Mouse (Mus musculus) left cerebral cortex, postnatal 14 days (tissue): ENCODE measurements around the gene Nudt14. TPM values are rescaled to one million over a fixed set of nuclear protein-coding genes. Genes with fewer than 3 reads are reported as not detected.

Experiments used
- DNase-seq, 2 experiments: peaks; one replicate each; pipeline ENCODE4 v3.0.0; 2021 to 2022; ENCODE audit warnings: low spot score in 2 of 2, mixed read lengths in 1 of 2
- intact Hi-C: fragments of 180-260 bp; cut with DNase I; formaldehyde crosslinking; loops from one replicate; pipeline ENCODE4 v1.15.1; 2025
- total RNA-seq, 2 experiments: library from RNA; stranded (reverse); gene quantifications; 2 replicates each; pipeline ENCODE4 v1.2.3; 2021

The Nudt14 gene
- total RNA-seq, 2 experiments from 2014 or later: 9.5 to 11.0 TPM

GRCm38 (mm10) chr12:112917486-112917885 lies 24.4 kb downstream of the Nudt14 start:
- intact Hi-C loops: no loop called here

GRCm38 (mm10) chr12:112916698-112917400 lies 25.1 kb downstream of the Nudt14 start:
- no peak for DNase-seq
- intact Hi-C loops: no loop called here

More at GRCm38 (mm10) chr12:112917486-112917885, 24.4 kb downstream of the Nudt14 start:
- no peak for DNase-seq

- DNase-seq: no peak
- intact Hi-C loops: no loop called here
Observed at GRCm38 (mm10) chr12:112915587-112915986, 26.3 kb downstream of the Nudt14 start.

DNA sequence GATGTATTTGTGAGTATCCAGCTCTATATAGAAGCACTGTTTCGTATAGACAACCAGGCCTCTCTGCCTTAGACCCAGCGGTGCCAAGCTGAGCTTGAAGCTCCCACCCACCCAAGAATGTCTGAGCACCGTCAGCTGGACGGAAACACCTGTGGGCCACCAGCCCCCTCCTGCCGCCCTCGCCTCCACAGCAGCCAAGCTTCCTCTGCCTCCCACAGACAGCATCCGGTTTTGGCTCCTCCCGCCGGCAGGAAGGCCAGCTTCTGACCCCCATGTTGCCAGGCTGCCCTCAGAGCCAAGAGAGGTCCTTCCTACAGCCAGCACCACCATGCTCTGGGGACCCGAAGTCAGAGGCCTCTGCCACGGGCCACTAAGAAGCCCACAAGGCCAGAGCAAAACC lies 27.4 kb downstream of the Nudt14 start:
- intact Hi-C loops: no loop called here
- no peak for DNase-seq

DNA sequence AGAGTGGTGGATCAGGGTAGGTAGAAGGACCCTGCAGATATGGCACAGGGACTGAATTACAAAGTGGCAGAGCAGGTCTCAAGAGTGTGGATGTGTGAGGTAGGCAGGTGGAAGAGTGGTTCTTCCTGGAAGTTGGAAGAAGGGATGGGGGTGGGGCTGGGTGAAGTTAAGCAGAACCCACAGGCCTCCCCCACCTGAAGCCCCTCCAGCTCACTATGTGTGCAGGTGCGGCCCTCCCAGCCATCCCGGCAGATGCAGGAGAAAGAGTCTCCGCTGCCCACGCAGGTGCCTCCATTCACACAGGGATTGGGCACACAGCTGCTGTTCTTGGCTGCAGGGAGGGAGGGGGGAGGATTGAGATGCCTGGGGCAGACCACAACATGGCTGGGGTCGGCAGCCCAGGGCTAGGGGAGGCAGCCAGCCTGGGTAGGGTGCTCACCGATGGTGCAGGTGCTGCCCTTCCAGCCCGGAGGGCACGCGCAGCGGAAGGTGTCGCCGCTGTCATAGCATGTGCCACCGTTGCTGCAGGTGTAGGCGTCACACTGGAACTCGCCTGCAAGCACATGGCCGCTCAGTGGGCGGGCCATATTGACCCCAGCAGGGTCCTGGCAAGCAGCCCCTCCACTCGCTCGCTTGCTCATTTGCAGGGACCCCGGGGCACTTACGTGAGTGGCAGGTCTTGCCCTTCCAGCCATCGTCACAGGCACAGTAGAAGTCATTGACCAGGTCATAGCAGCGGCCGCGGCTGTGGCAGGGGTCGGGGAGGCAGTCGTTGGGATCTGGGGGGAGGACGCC lies 28.8 kb downstream of the Nudt14 start:
- intact Hi-C loops: no loop called here
- DNase-seq: no peak

DNA sequence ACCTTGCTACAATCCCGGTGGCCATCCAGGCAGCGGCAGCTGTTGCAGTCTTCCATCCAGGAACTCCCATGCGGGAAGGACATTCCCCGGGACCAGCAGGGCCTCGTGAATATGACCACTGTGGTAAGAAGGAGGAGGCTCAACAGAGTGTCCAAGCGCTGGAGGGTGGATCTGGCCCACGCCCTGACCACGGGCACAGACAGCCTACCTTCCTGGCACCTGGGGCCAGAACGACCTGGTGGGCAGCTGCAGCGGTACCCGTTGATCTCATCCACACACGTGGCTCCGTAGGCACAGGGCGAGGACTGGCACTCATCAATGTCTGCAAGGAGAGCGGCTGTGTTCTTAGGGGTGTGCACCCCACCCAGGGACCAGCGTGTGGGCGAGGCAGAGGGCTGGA lies 30.2 kb downstream of the Nudt14 start:
- intact Hi-C loops: no loop called here

DNA sequence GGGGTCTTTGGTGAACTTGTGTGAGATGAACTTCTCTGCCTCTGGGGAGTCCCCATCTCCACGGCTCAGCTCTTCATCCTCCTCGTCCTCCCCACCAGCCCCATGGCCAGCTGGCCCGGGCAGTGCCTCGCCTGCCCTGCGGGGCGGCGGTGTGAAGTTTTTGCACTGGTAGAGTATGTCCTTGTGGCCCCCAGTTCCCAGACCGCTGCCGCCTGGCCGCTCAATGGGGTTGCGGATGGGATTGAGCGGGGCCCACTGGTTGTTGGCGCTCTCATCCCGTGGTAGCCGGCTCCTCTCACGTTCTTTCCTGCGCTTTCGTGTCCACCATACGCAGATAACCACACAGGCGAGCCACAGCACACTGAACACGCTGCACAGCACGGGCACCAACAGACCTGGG lies 32.9 kb downstream of the Nudt14 start:
- intact Hi-C loops: no loop called here
- no peak for DNase-seq

More for the DNA sequence above, 30.2 kb downstream of the Nudt14 start:
- DNase-seq: no peak

DNA sequence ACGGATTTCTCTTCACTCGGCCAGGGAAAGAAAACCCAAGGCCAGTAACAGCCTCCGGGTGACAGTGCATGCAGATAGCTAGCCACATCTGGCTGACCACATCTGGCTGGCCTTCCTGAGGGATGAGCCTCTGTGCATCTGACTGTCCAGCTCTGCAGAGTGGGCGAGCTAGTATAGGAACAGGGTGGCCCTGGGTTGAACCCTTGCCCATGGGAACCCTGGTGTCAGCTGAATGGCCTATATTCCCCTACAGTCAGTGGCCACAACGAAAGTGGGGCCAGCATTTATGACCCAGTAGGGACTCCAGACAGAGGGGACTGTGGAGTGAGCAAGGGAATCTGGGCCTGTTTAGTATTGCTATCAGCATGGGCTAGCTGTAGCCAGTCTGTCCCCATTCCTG lies 36.9 kb downstream of the Nudt14 start:
- DNase-seq: no peak
- intact Hi-C loops: no loop called here

GRCm38 (mm10) chr12:112903941-112904340 lies 38.0 kb downstream of the Nudt14 start:
- intact Hi-C loops: no loop called here
- no peak for DNase-seq

DNA sequence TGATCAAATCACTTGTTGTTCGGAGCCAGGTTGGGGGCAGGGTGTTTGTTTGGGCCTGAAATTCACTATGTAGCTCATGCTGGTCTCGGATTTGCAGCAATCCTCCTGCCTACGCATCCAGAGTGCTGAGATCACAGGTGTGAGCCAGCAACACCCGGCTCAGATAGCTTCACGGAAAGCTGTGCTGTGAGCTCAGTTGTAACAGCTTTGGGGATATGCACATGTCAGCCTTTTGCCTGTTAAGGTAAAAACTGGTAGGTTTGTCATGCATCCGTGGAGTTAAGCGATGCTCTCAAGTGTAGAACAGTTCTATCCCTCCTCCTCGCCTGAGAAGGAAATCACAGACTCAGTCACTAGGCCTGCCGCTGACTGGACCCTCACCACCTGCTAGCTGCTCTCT lies 41.3 kb downstream of the Nudt14 start:
- intact Hi-C loops: no loop called here
- peak; percentile 61 to 88 for DNase-seq

- intact Hi-C loops: no loop called here
- DNase-seq: no peak
Observed at GRCm38 (mm10) chr12:112898960-112899359, 43.0 kb downstream of the Nudt14 start.

DNA sequence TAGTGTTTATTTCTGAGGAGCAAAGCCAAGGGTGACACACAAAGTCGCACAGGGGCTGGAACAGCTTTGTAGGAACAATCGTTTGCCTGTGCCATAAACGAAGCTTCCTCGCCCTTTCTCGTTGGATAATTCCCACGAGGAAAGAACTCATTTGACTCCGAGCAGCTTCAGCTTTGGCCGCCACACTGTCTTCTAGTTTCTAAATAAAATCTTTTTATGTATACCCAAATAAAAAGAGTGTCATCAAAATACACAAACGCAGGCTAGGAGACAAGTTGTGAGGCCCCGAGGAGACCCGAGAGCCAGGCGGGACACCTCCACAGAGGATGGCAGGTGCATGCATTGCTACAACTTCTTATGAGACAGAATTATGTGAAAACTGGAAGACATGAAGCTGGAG lies 43.6 kb downstream of the Nudt14 start:
- intact Hi-C loops: no loop called here
- no peak for DNase-seq

- DNase-seq: no peak
- intact Hi-C loops: no loop called here
Observed at GRCm38 (mm10) chr12:112897522-112898212, 44.3 kb downstream of the Nudt14 start.

DNA sequence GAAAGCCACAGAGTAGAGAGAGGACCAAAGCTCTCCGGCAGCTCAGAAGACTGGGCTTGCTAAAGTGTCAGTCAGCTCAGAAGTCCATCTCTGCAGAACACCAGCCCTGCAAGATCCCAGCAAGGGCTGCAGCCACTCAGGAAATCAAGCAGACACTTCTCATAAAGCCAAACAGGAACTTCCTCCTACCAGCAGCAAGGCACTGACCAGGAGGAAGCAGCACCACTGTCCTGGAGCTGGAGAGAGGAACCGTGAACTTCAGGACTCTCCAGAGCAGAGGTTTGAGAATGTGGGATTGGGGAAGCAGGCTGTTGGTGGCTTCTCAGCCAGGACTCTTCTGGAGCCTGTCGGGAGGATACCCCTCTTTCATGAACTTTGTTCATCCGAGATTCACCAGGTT lies 47.0 kb downstream of the Nudt14 start:
- no peak for DNase-seq
- intact Hi-C loops: no loop called here

DNA sequence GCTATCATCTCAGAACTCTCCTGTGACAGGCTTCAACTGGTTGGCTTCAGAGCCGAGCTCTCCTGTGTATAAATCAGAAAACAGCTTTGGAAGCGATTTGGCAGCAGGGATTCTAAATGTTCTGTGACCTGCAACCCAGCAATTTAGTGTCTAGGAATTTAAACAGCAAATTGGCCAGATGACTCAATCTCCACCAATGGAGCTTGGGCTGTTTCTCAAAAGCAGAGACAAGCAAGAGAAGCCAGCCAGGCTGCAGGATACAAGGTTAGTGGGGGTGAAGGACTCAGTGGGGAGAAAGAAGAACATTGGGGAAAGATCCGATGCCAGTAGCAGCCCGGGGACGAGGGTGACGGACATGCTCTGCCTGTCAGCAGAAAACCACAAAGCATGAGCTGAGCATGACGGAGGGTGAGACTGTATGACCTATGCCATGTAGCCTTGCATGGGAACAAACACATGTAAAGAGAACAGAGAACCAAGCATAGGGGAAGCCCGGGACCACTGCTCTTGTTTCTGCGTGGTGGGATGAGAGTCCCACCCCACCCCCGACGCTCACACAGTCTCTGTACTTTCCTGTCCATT lies 47.5 kb downstream of the Nudt14 start:
- intact Hi-C loops: no loop called here
- DNase-seq: no peak

DNA sequence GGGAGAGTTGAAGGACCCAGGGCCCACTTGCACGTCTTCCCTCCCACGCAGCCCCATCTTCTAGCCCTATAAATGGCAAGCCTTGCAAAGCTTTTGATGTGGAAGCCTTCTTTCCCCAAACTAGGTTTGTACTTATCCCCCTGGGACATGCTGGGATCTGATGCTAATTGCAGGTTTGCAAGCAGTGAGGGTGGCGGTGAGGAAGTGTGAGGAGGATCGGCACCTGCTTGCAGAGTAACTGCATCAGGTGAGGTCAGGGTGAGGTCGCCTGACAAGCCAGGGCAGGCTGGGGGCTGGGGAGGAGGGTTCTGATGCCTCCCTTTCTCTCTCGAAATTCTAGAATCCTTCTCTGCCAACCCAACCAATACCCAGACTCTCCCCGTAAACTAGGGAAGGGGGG lies 56.5 kb downstream of the Nudt14 start:
- DNase-seq: no peak
- intact Hi-C loops: no loop called here
